Mouse (Mus musculus): Measurements from ENCODE around the gene Ptprr. TPM values are rescaled to one million over a fixed set of nuclear protein-coding genes. Genes with fewer than 3 reads are reported as not detected.

Gene Ptprr
- polyA plus RNA-seq, 1 experiment: 1.2 TPM

GRCm38 (mm10) chr10:116080841-116081240 is 62.8 kb downstream of the Ptprr start:
- TF ChIP-seq POLR2A (IDR thresholded peaks at IDR 0.05; ENCODE audit: low read depth, low read length) (no peak), CTCF (conservative IDR thresholded peaks at IDR 0.05; ENCODE audit: insufficient read depth, insufficient read length, low read depth, low read length) (no peak)
- H3K4me3 ChIP-seq (ENCODE audit: insufficient read depth, low read depth, low read length): no peak overlapping the region
- no peaks in the 10 kb centered on the region for H3K4me1 ChIP-seq (ENCODE audit: control insufficient read depth, insufficient read depth, low read length)
- no peak for DNase-seq
- H3K27me3 ChIP-seq (replicated peaks; ENCODE audit: control insufficient read depth, insufficient read depth, low read length): no peaks in the 10 kb centered on the region
- no peak overlapping the region for H3K27ac ChIP-seq (ENCODE audit: insufficient read depth, low read depth, low read length)
- H3K36me3 ChIP-seq (ENCODE audit: control insufficient read depth, insufficient read depth, low read length): no peaks in the 10 kb centered on the region
- 83% methylated on average over 6 of the region's 6 CpGs for WGBS

GRCm38 (mm10) chr10:116083965-116084364 is 66.0 kb downstream of the Ptprr start:
- TF ChIP-seq POLR2A (IDR thresholded peaks at IDR 0.05; ENCODE audit: low read depth, low read length) (no peak), CTCF (conservative IDR thresholded peaks at IDR 0.05; ENCODE audit: insufficient read depth, insufficient read length, low read depth, low read length) (no peak)
- WGBS: 23% methylated on average over 3 of the region's 3 CpGs
- Histone ChIP-seq H3K27ac (ENCODE audit: insufficient read depth, low read depth, low read length) (no peak overlapping the region), H3K4me1 (ENCODE audit: control insufficient read depth, insufficient read depth, low read length) (no peaks in the 10 kb centered on the region), H3K4me3 (ENCODE audit: insufficient read depth, low read depth, low read length) (no peak overlapping the region), H3K27me3 (replicated peaks; ENCODE audit: control insufficient read depth, insufficient read depth, low read length) (no peaks in the 10 kb centered on the region), H3K36me3 (ENCODE audit: control insufficient read depth, insufficient read depth, low read length) (no peaks in the 10 kb centered on the region)
- peak; percentile 12 for DNase-seq

DNA sequence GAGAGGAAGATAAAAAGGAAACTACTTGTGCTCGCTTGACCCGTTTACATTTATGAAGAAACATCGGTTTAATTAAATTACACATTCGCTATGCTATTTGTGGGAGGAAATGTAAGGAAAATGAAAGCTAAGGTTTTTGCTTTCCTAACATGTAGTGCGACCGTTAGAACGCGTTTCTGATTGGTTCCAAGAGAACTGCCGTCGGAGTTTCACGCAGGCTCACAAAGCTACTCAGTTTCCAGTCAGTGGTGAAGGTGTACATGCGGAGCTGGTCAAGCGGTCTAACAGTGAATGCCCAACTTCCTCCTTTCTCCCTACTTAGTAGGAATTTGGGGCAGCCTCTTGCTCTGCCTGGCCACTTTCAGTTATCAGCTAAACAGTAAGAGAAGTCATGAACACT is 78.5 kb downstream of the Ptprr start:
- DNase-seq: no peak
- H3K4me1 ChIP-seq (ENCODE audit: control insufficient read depth, insufficient read depth, low read length): no peaks in the 10 kb centered on the region
- WGBS: 78% methylated on average over 13 of the region's 13 CpGs
- TF ChIP-seq POLR2A (IDR thresholded peaks at IDR 0.05; ENCODE audit: low read depth, low read length) (no peak), CTCF (conservative IDR thresholded peaks at IDR 0.05; ENCODE audit: insufficient read depth, insufficient read length, low read depth, low read length) (no peak)
- H3K36me3 ChIP-seq (ENCODE audit: control insufficient read depth, insufficient read depth, low read length): no peaks in the 10 kb centered on the region
- H3K27me3 ChIP-seq (replicated peaks; ENCODE audit: control insufficient read depth, insufficient read depth, low read length): no peaks in the 10 kb centered on the region
- H3K4me3 ChIP-seq (ENCODE audit: insufficient read depth, low read depth, low read length): no peak overlapping the region
- H3K27ac ChIP-seq (ENCODE audit: insufficient read depth, low read depth, low read length): no peak overlapping the region

DNA sequence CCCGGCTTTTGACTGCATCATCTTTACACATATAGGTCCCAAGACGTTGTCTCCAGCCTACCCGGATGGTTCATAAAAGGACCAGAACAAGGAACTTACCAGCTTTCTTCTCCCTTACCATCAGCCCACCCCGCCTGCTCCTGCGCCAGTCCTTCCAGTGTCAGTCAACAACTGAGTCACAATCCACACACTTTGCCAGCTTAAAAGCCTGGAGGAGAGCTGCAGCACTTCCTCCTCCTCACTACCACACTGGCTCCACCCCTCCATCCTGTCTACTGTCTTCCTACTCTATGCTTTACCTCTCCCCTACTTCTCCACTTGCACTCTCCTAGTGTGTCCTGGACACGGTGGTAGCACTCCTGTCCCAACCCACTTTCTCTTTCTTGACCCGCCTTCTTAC is 80.5 kb downstream of the Ptprr start:
- DNase-seq: no peak
- Histone ChIP-seq H3K36me3 (ENCODE audit: control insufficient read depth, insufficient read depth, low read length) (no peaks in the 10 kb centered on the region), H3K4me3 (ENCODE audit: insufficient read depth, low read depth, low read length) (no peak overlapping the region), H3K27ac (ENCODE audit: insufficient read depth, low read depth, low read length) (no peak overlapping the region), H3K4me1 (ENCODE audit: control insufficient read depth, insufficient read depth, low read length) (no peaks in the 10 kb centered on the region), H3K27me3 (replicated peaks; ENCODE audit: control insufficient read depth, insufficient read depth, low read length) (no peaks in the 10 kb centered on the region)
- 87% methylated on average over 7 of the region's 7 CpGs for WGBS
- TF ChIP-seq CTCF (conservative IDR thresholded peaks at IDR 0.05; ENCODE audit: insufficient read depth, insufficient read length, low read depth, low read length) (no peak), POLR2A (IDR thresholded peaks at IDR 0.05; ENCODE audit: low read depth, low read length) (no peak)

- H3K4me3 ChIP-seq (ENCODE audit: insufficient read depth, low read depth, low read length): no peak overlapping the region
- H3K4me1 ChIP-seq (ENCODE audit: control insufficient read depth, insufficient read depth, low read length): no peaks in the 10 kb centered on the region
- no peaks in the 10 kb centered on the region for H3K27me3 ChIP-seq (replicated peaks; ENCODE audit: control insufficient read depth, insufficient read depth, low read length)
- H3K27ac ChIP-seq (ENCODE audit: insufficient read depth, low read depth, low read length): no peak overlapping the region
- TF ChIP-seq CTCF (conservative IDR thresholded peaks at IDR 0.05; ENCODE audit: insufficient read depth, insufficient read length, low read depth, low read length): no peak
- TF ChIP-seq POLR2A (IDR thresholded peaks at IDR 0.05; ENCODE audit: low read depth, low read length): no peak
- WGBS: 69% methylated on average over 4 of the region's 4 CpGs
- no peak for DNase-seq
- no peaks in the 10 kb centered on the region for H3K36me3 ChIP-seq (ENCODE audit: control insufficient read depth, insufficient read depth, low read length)
Observed at GRCm38 (mm10) chr10:116108176-116108575, 90.2 kb downstream of the Ptprr start.

DNA sequence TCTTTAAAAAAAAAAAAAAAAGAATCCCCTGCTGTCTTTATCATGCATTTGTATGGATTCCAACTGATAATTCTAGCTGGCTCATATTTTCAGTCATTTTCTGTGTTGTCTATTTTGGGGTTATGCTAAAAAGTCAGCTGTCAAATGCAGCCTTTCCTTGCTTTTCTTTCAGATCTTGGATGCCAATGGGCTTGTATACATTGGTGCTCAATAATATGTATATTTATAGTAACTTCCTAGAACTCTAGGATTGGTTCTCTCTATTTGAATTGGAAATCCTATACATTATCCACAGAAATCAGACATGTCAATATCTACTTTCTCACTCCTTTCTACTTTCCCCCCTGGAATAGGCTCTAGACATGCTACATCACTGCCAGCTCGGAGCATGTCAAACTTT is 90.7 kb downstream of the Ptprr start:
- no peaks in the 10 kb centered on the region for H3K4me1 ChIP-seq (ENCODE audit: control insufficient read depth, insufficient read depth, low read length)
- no peaks in the 10 kb centered on the region for H3K36me3 ChIP-seq (ENCODE audit: control insufficient read depth, insufficient read depth, low read length)
- DNase-seq: no peak
- H3K27me3 ChIP-seq (replicated peaks; ENCODE audit: control insufficient read depth, insufficient read depth, low read length): no peaks in the 10 kb centered on the region
- no peak overlapping the region for H3K4me3 ChIP-seq (ENCODE audit: insufficient read depth, low read depth, low read length)
- TF ChIP-seq CTCF (conservative IDR thresholded peaks at IDR 0.05; ENCODE audit: insufficient read depth, insufficient read length, low read depth, low read length) (no peak), POLR2A (IDR thresholded peaks at IDR 0.05; ENCODE audit: low read depth, low read length) (no peak)
- 83% methylated on average over 1 of the region's 1 CpGs for WGBS
- H3K27ac ChIP-seq (ENCODE audit: insufficient read depth, low read depth, low read length): no peak overlapping the region

DNA sequence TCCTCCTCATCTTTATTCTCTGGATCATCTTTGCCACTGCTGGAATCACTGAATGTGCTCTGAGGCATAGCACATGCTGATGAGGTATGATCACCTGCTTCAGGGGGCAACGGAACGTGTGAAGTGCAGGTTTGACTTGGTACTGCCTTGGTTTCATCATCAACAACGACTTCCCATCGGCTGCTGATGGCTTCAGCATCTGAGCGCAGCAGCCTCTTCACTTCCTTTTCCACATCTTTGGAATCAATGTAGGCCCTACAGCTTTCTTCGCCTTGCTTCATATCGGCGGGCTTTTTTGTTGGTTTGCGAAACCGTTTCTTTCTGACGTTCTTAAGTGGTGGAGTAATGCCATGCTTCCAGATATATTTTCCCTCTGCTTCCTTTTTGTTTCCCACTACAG is 94.9 kb downstream of the Ptprr start:
- H3K27ac ChIP-seq (ENCODE audit: insufficient read depth, low read depth, low read length): no peak overlapping the region
- H3K4me1 ChIP-seq (ENCODE audit: control insufficient read depth, insufficient read depth, low read length): no peaks in the 10 kb centered on the region
- no peaks in the 10 kb centered on the region for H3K27me3 ChIP-seq (replicated peaks; ENCODE audit: control insufficient read depth, insufficient read depth, low read length)
- TF ChIP-seq CTCF (conservative IDR thresholded peaks at IDR 0.05; ENCODE audit: insufficient read depth, insufficient read length, low read depth, low read length) (no peak), POLR2A (IDR thresholded peaks at IDR 0.05; ENCODE audit: low read depth, low read length) (no peak)
- H3K36me3 ChIP-seq (ENCODE audit: control insufficient read depth, insufficient read depth, low read length): no peaks in the 10 kb centered on the region
- no peak overlapping the region for H3K4me3 ChIP-seq (ENCODE audit: insufficient read depth, low read depth, low read length)
- no peak for DNase-seq
- WGBS: 95% methylated on average over 11 of the region's 11 CpGs
